Mouse (Mus musculus): ENCODE data around the gene Tlcd1. TPM values are rescaled to one million over a fixed set of nuclear protein-coding genes. Genes with fewer than 3 reads are reported as not detected.
A peak's percentile ranks its signal among the peaks of the same experiment; 100 is the strongest.

The Tlcd1 gene
- polyA plus RNA-seq, 1 experiment: 15.4 TPM

DNA sequence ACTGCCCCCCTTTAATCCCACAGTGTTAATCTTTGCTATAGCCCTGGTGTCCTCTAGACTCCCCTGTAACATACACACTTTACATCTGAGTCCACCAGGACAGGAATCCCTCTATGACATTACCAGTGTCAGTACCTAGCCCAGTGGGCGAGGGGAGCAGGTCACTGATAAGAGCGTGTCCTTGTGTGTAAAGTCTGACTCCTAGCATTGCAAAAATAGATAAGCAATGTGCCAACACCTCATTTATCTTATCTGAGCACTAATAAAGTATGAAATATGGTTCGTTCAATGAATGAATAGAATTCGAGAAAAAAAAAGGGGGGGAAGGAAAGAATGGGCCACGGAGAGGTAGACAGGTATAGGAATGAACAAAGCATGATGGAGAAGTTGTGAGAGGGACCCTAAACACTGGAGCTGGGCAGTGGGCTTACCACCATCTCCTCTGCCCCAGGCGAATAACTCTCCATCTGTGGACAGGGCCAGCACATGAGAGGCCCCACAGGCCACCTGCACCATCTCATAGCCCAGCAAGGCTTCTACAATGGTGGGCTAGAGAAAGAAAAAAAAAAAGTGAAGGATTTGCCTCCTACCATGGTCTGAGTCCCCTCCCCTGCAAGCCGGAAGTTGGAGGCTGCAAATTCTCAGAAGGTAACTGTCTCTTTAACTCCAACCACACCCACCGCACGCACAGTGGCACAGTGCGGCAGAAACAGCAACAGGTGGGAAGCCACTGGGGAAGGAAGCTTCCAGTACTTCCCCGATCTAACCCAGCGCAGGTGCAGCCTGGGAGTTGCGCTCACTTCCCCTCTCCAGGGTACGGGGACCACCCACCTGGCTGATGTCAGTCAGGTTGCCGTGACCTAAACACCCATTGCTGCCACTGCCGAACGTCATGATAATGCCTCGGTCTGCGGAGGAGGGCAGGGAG, 7.7 kb upstream of the Tlcd1 start:
- TF ChIP-seq CTCF (IDR thresholded peaks at IDR 0.05; ENCODE audit: borderline replicate concordance, extremely low read depth, insufficient read depth, insufficient read length): no peak
- TF ChIP-seq POLR2A (IDR thresholded peaks at IDR 0.05; ENCODE audit: borderline replicate concordance, extremely low read depth, insufficient read depth, insufficient read length, poor library complexity, severe bottlenecking): no peak
- no peak for DNase-seq (ENCODE audit: low read depth)

DNA sequence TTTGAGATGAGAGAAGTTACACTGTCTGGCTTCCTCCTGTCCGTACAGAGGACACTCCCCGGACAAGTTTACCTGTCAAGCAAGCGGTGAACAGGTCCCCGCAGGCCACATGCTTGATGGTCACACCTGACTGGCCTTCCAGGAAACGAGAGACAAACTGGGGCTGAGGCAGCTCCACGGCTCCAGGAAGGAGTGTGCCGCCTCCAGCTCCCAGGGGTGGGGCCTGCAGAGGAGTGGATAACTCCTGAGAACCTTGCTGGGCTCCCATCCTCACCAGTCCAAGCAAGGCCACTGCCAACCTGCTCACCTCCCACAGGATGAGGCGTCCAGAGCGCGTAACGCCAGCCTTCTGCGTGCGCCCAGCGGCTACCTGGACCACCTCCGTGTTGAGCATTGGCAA, 6.2 kb upstream of the Tlcd1 start:
- TF ChIP-seq POLR2A (IDR thresholded peaks at IDR 0.05; ENCODE audit: borderline replicate concordance, extremely low read depth, insufficient read depth, insufficient read length, poor library complexity, severe bottlenecking) (no peak), CTCF (IDR thresholded peaks at IDR 0.05; ENCODE audit: borderline replicate concordance, extremely low read depth, insufficient read depth, insufficient read length) (no peak)
- DNase-seq (ENCODE audit: low read depth): no peak

DNA sequence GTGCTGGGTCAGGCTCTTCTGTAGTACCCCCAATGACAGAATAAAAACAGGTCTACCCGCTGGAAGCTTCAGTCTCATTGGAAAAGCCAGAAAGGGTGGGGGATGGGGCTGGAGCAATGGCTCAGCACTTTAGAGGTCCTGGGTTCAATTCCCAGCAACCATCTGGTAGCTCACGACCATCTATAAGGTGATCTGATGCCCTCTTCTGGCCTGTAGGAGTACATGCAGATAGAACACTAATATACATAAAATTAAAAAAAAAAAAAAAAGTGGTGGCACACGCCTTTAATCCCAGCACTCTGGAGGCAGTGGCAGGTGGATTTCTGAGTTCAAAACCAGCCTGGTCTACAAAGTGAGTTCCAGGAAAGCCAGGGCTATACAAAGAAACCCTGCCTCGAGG, 5.2 kb upstream of the Tlcd1 start:
- no peak for TF ChIP-seq CTCF (IDR thresholded peaks at IDR 0.05; ENCODE audit: borderline replicate concordance, extremely low read depth, insufficient read depth, insufficient read length)
- TF ChIP-seq POLR2A (IDR thresholded peaks at IDR 0.05; ENCODE audit: borderline replicate concordance, extremely low read depth, insufficient read depth, insufficient read length, poor library complexity, severe bottlenecking): no peak
- no peak for DNase-seq (ENCODE audit: low read depth)

DNA sequence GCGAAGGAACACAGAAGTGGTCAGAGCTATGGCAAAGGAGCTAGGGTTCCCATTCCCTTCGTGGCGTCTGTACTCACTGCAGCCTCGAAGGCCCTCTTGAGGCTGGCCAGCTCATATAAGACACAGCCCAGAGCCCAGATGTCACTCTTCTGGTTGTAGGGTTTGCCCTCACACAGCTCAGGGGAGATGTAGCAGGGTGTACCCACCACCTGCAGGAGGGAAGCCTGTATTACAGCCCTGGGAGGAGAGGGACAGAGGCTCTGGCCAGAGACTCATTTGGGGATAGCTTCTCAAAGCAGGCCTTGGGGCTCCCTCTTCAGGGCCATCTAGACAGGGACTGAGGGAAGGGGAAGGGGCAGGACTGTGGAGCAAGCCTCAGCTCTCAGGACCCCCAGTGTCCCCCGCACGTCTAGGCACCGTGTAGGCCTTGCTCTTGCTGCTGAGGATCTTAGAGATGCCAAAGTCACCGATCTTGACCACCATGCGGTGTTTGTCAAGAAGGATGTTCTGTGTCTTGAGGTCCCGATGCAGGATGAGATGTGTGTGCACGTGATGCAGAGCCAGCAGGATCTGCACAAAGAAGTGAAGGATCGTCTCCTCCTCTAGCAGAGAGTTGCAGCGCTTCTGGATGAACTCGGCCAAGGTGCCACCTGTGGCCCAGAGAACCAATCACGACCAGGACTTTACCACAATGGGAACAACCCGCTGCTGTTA, 4.3 kb upstream of the Tlcd1 start:
- DNase-seq (ENCODE audit: low read depth): no peak
- TF ChIP-seq CTCF (IDR thresholded peaks at IDR 0.05; ENCODE audit: borderline replicate concordance, extremely low read depth, insufficient read depth, insufficient read length): peak; percentile 17; the same call in 1 of the 2 replicates
- TF ChIP-seq POLR2A (IDR thresholded peaks at IDR 0.05; ENCODE audit: borderline replicate concordance, extremely low read depth, insufficient read depth, insufficient read length, poor library complexity, severe bottlenecking): no peak

DNA sequence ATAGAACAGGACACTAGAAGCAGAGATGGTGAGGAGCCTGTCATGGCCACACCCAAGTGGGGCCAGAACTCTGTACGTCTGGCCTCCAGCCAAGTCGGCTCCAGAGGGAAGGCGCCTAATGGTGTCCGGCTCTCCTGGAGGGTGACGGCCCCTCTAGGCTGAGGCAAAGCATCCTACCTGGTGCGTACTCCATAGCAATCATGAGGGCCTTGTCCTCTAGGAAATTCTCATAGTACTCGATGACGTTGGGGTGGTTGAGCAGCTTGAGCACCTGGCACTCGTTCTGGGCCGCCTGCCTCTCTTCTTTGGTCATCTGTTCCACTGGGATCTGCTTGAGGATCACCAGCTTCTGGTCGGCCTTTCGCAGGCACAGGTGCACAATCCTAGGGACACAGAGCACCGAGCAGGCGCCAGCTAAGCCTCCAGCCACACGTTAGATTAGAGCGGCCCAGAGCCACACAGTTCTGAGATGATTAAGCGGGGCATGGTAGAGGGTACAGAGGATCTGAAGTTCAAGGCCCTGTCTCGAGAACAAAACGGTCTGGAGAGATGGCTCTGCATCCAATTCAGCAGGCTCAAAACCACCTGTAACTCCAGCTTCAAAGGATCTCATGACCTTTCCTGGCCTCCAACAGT, 3.6 kb upstream of the Tlcd1 start:
- no peak for DNase-seq (ENCODE audit: low read depth)
- TF ChIP-seq CTCF (IDR thresholded peaks at IDR 0.05; ENCODE audit: borderline replicate concordance, extremely low read depth, insufficient read depth, insufficient read length) (no peak), POLR2A (IDR thresholded peaks at IDR 0.05; ENCODE audit: borderline replicate concordance, extremely low read depth, insufficient read depth, insufficient read length, poor library complexity, severe bottlenecking) (no peak)

DNA sequence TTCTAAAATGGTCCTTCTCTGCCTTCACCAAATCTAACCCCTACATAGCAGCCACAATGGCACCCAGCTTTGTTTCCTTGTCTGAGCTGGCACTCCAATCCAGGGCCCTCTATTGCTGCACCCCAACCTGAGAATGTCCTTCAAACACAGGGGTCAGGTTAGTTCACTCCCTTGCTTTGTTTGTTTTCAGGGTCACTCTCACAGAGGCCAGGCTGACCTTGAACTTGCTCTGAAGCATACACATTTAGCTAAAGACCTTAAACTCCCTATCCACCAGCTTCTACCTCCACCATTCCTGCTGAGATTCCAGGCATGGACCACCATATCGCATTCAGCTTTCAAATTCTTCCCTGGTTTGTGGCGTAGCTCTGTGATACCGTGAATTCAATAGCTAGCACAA, 2.0 kb upstream of the Tlcd1 start:
- TF ChIP-seq CTCF (IDR thresholded peaks at IDR 0.05; ENCODE audit: borderline replicate concordance, extremely low read depth, insufficient read depth, insufficient read length) (no peak), POLR2A (IDR thresholded peaks at IDR 0.05; ENCODE audit: borderline replicate concordance, extremely low read depth, insufficient read depth, insufficient read length, poor library complexity, severe bottlenecking) (no peak)
- DNase-seq (ENCODE audit: low read depth): no peak

DNA sequence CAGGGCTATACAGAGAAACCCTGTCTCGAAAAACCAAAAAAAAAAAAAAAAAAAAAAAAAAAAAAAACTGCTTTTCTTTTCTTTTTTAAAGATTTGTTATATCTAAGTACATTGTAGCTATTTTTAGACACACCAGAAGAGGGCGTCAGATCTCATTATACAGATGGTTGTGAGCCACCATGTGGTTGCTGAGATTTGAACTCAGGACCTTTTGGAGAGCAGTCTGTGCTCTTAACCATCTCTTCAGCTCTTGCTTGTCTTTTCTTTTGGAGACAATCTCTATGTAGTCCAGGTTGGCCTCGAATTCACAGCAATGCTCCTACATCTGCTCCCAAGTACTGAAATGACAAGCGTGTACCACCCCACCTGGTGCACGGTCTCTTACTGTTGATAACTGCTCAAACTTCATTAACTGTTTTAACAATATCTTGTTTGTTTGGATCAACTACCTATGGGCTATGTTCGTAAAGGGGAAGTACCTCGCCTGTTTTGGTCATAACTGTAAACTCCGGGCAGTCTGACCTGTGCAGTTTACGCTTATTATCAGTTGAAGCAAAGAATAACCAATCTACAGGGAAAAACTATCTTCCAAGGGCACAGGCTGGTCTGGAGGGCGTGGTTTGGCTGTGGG, 625 bp upstream of the Tlcd1 start:
- no peak for TF ChIP-seq CTCF (IDR thresholded peaks at IDR 0.05; ENCODE audit: borderline replicate concordance, extremely low read depth, insufficient read depth, insufficient read length)
- no peak for DNase-seq (ENCODE audit: low read depth)

DNA sequence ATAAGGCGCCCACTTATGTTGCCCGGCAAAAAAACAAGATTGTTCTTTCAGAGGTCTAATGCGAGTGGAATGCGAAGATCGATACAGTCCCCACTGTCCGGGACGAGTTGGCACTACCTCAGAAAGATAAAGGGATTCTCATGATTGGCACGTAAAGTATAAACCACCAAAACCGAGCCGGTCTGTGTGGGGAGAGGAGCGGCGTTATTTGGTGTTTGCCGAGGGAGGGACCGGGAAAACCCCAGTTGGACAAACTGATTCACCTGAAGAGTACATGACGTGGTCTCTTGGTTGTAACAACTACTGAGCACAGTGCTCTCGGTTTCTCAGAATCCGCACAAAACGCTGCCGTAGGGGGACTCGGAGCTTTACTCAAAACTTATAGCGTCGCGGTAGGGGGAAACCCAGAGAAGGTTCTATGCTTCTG, 407 bp downstream of the Tlcd1 start:
- no peak for TF ChIP-seq POLR2A (IDR thresholded peaks at IDR 0.05; ENCODE audit: borderline replicate concordance, extremely low read depth, insufficient read depth, insufficient read length, poor library complexity, severe bottlenecking)
- no peak for TF ChIP-seq CTCF (IDR thresholded peaks at IDR 0.05; ENCODE audit: borderline replicate concordance, extremely low read depth, insufficient read depth, insufficient read length)
- no peak for DNase-seq (ENCODE audit: low read depth)

DNA sequence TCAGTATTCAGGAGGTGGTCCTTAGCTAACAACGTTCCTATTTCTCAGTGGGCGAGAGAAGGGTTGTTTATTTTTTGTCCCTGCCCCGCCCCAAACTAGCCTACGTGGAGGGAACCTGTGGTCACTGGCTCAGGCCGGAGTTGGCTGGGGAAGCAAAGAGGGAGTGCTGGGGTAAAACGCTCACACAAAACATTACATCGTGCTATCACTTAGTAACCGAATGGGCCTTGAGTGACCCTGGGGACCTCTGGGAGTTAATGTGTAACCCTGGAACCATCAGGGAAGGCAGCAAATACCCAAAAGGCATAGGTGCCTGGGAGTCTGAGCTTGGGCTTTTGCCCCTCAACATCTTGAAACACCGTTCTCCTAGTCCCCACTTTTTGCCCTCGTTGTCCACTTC, 926 bp downstream of the Tlcd1 start:
- DNase-seq (ENCODE audit: low read depth): no peak
- TF ChIP-seq POLR2A (IDR thresholded peaks at IDR 0.05; ENCODE audit: borderline replicate concordance, extremely low read depth, insufficient read depth, insufficient read length, poor library complexity, severe bottlenecking) (no peak), CTCF (IDR thresholded peaks at IDR 0.05; ENCODE audit: borderline replicate concordance, extremely low read depth, insufficient read depth, insufficient read length) (no peak)

DNA sequence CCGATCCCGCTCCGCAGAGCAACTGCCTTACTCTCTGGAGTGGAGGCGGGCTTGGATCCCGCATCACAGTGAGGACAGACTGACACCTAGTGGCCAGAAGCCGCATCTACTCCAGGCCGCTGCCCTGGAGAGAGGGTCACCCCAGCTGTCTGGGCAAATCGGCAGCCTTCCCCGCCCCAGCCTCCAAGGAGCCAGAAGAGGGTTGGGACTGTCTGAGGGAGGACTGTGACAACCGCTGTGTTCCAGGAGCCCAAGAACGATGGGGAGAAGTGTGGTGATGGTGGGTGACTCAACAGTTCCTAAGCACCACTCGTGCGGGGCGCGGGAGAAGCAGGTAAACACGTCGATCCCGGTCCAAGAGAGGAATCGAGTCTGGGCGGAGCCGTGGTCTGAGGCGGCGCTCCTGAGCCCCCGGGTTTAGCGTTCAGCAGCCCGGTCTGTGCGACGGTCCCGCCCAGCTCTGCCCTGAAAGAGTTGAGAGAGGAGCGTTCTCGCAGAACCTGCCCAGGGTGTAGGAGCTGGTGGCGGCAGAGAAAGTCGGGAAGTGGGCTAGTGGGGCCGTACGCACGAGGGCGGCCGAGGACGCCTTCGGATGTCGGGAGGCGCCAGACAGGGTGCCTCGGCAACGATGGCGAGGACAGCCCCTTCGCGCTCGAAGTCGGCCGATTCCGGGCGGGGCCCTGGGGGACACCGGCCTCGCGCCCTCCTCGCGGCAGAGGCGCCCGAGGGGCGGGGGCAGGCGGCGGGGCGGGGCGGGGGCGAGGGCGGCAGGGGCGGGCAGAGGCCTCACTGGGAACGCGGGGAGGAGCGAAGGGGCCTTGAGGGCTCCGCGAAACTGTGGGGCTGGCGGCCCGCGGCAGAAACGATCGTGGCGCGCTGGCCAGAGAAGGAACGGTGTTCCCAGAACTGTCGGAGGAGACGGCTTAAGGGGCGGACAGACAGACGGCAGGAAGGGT, 1.7 kb downstream of the Tlcd1 start:
- DNase-seq (ENCODE audit: low read depth): peak; percentile 96
- TF ChIP-seq CTCF (IDR thresholded peaks at IDR 0.05; ENCODE audit: borderline replicate concordance, extremely low read depth, insufficient read depth, insufficient read length) (peak; percentile 97), POLR2A (IDR thresholded peaks at IDR 0.05; ENCODE audit: borderline replicate concordance, extremely low read depth, insufficient read depth, insufficient read length, poor library complexity, severe bottlenecking) (no peak)
